Mouse (Mus musculus) MEL (cell line): ENCODE data around the gene Copz1.

Experiments used
- CHD1 ChIP-seq: IDR thresholded peaks from 2 replicates; pipeline ENCODE4 v1.6.1; 2012; ENCODE audit warnings: low read depth, mild to moderate bottlenecking, inconsistent platforms, low read length, improper control_type of control experiment
- CTCF ChIP-seq, 3 experiments: IDR thresholded peaks in 2 of 3; conservative IDR thresholded peaks in 1 of 3; 2 replicates each; pipeline ENCODE4 v1.5.1; 2011 to 2012; ENCODE audit warnings: low read length in 3 of 3, low read depth in 2 of 3, mild to moderate bottlenecking in 2 of 3, improper control_type of control experiment in 1 of 3, inconsistent platforms in 1 of 3, mixed read lengths in 1 of 3, moderate library complexity in 1 of 3; ENCODE audit not compliant: control insufficient read depth in 1 of 3, insufficient read depth in 1 of 3, poor library complexity in 1 of 3, severe bottlenecking in 1 of 3
- EP300 ChIP-seq, 2 experiments: IDR thresholded peaks; 2 replicates each; pipeline ENCODE4 v1.6.1; 2011; ENCODE audit warnings: improper control_type of control experiment in 2 of 2, low read length in 2 of 2, low read depth in 1 of 2, mild to moderate bottlenecking in 1 of 2
- KAT2A ChIP-seq: conservative IDR thresholded peaks from 2 replicates; pipeline ENCODE4 v1.6.1; 2012; ENCODE audit warnings: low read depth, low read length, improper control_type of control experiment, inconsistent platforms
- POLR2A ChIP-seq, 2 experiments: IDR thresholded peaks; 2 replicates each; pipeline ENCODE4 v1.6.1; 2011 to 2012; ENCODE audit warnings: low read length in 2 of 2, mild to moderate bottlenecking in 2 of 2, control low read depth in 1 of 2, improper control_type of control experiment in 1 of 2, low read depth in 1 of 2, moderate library complexity in 1 of 2; ENCODE audit not compliant: control insufficient read depth in 1 of 2, insufficient read depth in 1 of 2, poor library complexity in 1 of 2
- POLR2AphosphoS2 ChIP-seq: IDR thresholded peaks from 2 replicates; pipeline ENCODE4 v1.6.1; 2011; ENCODE audit warnings: low read length, improper control_type of control experiment
- TBP ChIP-seq: IDR thresholded peaks from 2 replicates; pipeline ENCODE4 v1.8.0; 2011; ENCODE audit warnings: low read depth, low read length, improper control_type of control experiment
- UBTF ChIP-seq: IDR thresholded peaks from 2 replicates; pipeline ENCODE4 v1.6.1; 2012; ENCODE audit warnings: low read depth, mild to moderate bottlenecking, inconsistent platforms, low read length, improper control_type of control experiment, moderate library complexity, borderline replicate concordance; ENCODE audit not compliant: insufficient read depth
- USF2 ChIP-seq, 2 experiments: IDR thresholded peaks; 2 replicates each; pipeline ENCODE4 v1.6.1; 2011 to 2012; ENCODE audit warnings: improper control_type of control experiment in 2 of 2, low read length in 2 of 2, borderline replicate concordance in 1 of 2, inconsistent platforms in 1 of 2, low read depth in 1 of 2, mild to moderate bottlenecking in 1 of 2; ENCODE audit not compliant: insufficient read depth in 1 of 2

DNA sequence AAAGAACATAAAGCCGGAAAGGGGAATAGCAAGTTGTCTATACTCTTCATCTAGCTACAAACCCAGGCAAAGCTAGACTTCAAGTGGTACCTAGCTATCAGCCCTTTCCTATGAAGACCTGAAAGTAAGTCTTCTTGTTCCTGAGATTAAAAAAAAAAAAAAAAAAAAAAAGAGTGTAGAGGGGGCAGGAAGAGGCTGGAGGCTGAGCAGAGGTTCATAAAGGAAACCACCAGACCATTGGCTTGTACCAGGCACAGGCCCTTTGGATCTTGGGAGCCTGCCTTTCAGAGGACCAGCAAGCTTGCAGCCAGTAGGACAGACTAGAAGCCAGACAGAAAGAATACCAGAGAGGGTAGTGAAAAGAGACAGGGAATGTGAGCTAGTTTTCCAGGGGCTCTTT lies 19.2 kb upstream of the Copz1 start:
- TF ChIP-seq CTCF (IDR thresholded peaks at IDR 0.05 in 2 of 3, conservative IDR thresholded peaks at IDR 0.05 in 1 of 3; ENCODE audit: control insufficient read depth in 1 of 3, insufficient read depth in 1 of 3, low read depth in 2 of 3, low read length in 3 of 3, poor library complexity in 1 of 3, severe bottlenecking in 1 of 3) (no peak), USF2 (IDR thresholded peaks at IDR 0.05; ENCODE audit: borderline replicate concordance in 1 of 2, insufficient read depth in 1 of 2, low read depth in 1 of 2, low read length in 2 of 2) (no peak), EP300 (IDR thresholded peaks at IDR 0.05; ENCODE audit: low read depth in 1 of 2, low read length in 2 of 2) (no peak), KAT2A (no peak), POLR2AphosphoS2 (no peak), POLR2A (IDR thresholded peaks at IDR 0.05; ENCODE audit: control insufficient read depth in 1 of 2, insufficient read depth in 1 of 2, low read depth in 1 of 2, low read length in 2 of 2, poor library complexity in 1 of 2) (no peak; a peak in 1 of 4 replicates), UBTF (no peak), TBP (no peak), CHD1 (no peak; the same call in 1 of the 2 replicates)
